Mouse (Mus musculus): ENCODE data around the gene Mdfic.
"Not testable (repeated sequence)": the region's sequence is repeated elsewhere in the genome, so short reads cannot be mapped to it uniquely, and the experiment has no call there.

DNA sequence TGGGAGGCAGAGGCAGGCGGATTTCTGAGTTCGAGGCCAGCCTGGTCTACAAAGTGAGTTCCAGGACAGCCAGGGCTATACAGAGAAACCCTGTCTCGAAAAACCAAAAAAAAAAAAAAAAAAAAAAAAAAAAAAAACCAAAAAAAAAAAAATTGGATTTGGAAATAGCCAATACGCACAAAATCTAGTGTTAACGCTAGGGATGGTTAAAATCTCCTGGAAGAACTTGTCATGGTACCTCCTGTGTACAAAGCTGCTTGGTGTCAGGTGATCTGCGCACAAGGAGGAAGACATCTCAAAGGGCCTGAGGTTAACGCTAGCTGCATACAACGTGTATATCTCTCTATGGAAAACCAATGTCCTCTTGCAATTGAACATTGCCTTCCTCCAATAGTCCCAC lies 2.2 kb downstream of the Mdfic start:
- not testable (repeated sequence) for TF ChIP-seq CTCF (IDR thresholded peaks at IDR 0.05; ENCODE audit: low read depth); EP300 (optimal IDR thresholded peaks at IDR 0.05)

Measured in stomach, postnatal 0 days (tissue).